Mouse (Mus musculus): ENCODE data around the gene Chkb. TPM values are rescaled to one million over a fixed set of nuclear protein-coding genes. Genes with fewer than 3 reads are reported as not detected.
"Not testable (repeated sequence)": the region's sequence is repeated elsewhere in the genome, so short reads cannot be mapped to it uniquely, and the experiment has no call there.

The Chkb gene
- polyA plus RNA-seq, 1 experiment, result 126 TPM

- H3K4me1 ChIP-seq (ENCODE audit: control insufficient read depth, insufficient read depth, low read length), result no peaks in the 10 kb centered on the region
- 47% methylated on average over 8 of the region's 8 CpGs for WGBS
- TF ChIP-seq POLR2A (IDR thresholded peaks at IDR 0.05; ENCODE audit: borderline replicate concordance, control insufficient read depth, low read depth, low read length) (no peak), CTCF (IDR thresholded peaks at IDR 0.05; ENCODE audit: control insufficient read depth, insufficient read depth, low read length) (no peak)
- no peak overlapping the region for H3K27ac ChIP-seq (ENCODE audit: control insufficient read depth, insufficient read depth, low read depth, low read length, poor library complexity)
- H3K4me3 ChIP-seq (replicated peaks; ENCODE audit: control insufficient read depth, low read depth, low read length), result no peak overlapping the region
These were observed 12.9 kb upstream of the Chkb start for GRCm38 (mm10) chr15:89442486-89443070.

GRCm38 (mm10) chr15:89435878-89436277 lies 6.2 kb upstream of the Chkb start:
- H3K27ac ChIP-seq (ENCODE audit: control insufficient read depth, insufficient read depth, low read depth, low read length, poor library complexity), result no peak overlapping the region
- H3K4me3 ChIP-seq (replicated peaks; ENCODE audit: control insufficient read depth, low read depth, low read length), result no peak overlapping the region
- TF ChIP-seq CTCF (IDR thresholded peaks at IDR 0.05; ENCODE audit: control insufficient read depth, insufficient read depth, low read length) (no peak), POLR2A (IDR thresholded peaks at IDR 0.05; ENCODE audit: borderline replicate concordance, control insufficient read depth, low read depth, low read length) (no peak)
- 83% methylated on average over 5 of the region's 5 CpGs for WGBS
- H3K4me1 ChIP-seq (ENCODE audit: control insufficient read depth, insufficient read depth, low read length), result no peaks in the 10 kb centered on the region

- 71% methylated on average over 3 of the region's 3 CpGs for WGBS
- Histone ChIP-seq H3K4me3 (replicated peaks; ENCODE audit: control insufficient read depth, low read depth, low read length) (no peak overlapping the region), H3K27ac (ENCODE audit: control insufficient read depth, insufficient read depth, low read depth, low read length, poor library complexity) (no peak overlapping the region), H3K4me1 (ENCODE audit: control insufficient read depth, insufficient read depth, low read length) (peaks cover 1% of the 10 kb centered on the region; the same call in 1 of the 2 replicates)
- no peak for TF ChIP-seq POLR2A (IDR thresholded peaks at IDR 0.05; ENCODE audit: borderline replicate concordance, control insufficient read depth, low read depth, low read length)
- TF ChIP-seq CTCF (IDR thresholded peaks at IDR 0.05; ENCODE audit: control insufficient read depth, insufficient read depth, low read length), result no peak
These were observed 4.4 kb upstream of the Chkb start for GRCm38 (mm10) chr15:89434136-89434535.

GRCm38 (mm10) chr15:89432946-89433345 lies 3.2 kb upstream of the Chkb start:
- 82% methylated on average over 4 of the region's 4 CpGs for whole genome bisulfite sequencing
- Histone ChIP-seq H3K27ac (ENCODE audit: control insufficient read depth, insufficient read depth, low read depth, low read length, poor library complexity) (no peak overlapping the region), H3K4me3 (replicated peaks; ENCODE audit: control insufficient read depth, low read depth, low read length) (no peak overlapping the region), H3K4me1 (ENCODE audit: control insufficient read depth, insufficient read depth, low read length) (peaks cover 1% of the 10 kb centered on the region; the same call in 1 of the 2 replicates)
- no peak for TF ChIP-seq CTCF (IDR thresholded peaks at IDR 0.05; ENCODE audit: control insufficient read depth, insufficient read depth, low read length)
- no peak for TF ChIP-seq POLR2A (IDR thresholded peaks at IDR 0.05; ENCODE audit: borderline replicate concordance, control insufficient read depth, low read depth, low read length)

- Histone ChIP-seq H3K27ac (ENCODE audit: control insufficient read depth, insufficient read depth, low read depth, low read length, poor library complexity) (no peak overlapping the region), H3K4me1 (ENCODE audit: control insufficient read depth, insufficient read depth, low read length) (peaks cover 1% of the 10 kb centered on the region; the same call in 1 of the 2 replicates), H3K4me3 (replicated peaks; ENCODE audit: control insufficient read depth, low read depth, low read length) (no peak overlapping the region)
- WGBS, result 90% methylated on average over 6 of the region's 6 CpGs
- TF ChIP-seq CTCF (IDR thresholded peaks at IDR 0.05; ENCODE audit: control insufficient read depth, insufficient read depth, low read length) (no peak), POLR2A (IDR thresholded peaks at IDR 0.05; ENCODE audit: borderline replicate concordance, control insufficient read depth, low read depth, low read length) (no peak)
These were observed 2.1 kb upstream of the Chkb start for GRCm38 (mm10) chr15:89431806-89432205.

- H3K4me1 ChIP-seq (ENCODE audit: control insufficient read depth, insufficient read depth, low read length), result peaks cover 1% of the 10 kb centered on the region; the same call in 1 of the 2 replicates
- H3K4me3 ChIP-seq (replicated peaks; ENCODE audit: control insufficient read depth, low read depth, low read length), result no peak overlapping the region
- 52% methylated on average over 3 of the region's 3 CpGs for WGBS
- TF ChIP-seq CTCF (IDR thresholded peaks at IDR 0.05; ENCODE audit: control insufficient read depth, insufficient read depth, low read length), result no peak
- no peak for TF ChIP-seq POLR2A (IDR thresholded peaks at IDR 0.05; ENCODE audit: borderline replicate concordance, control insufficient read depth, low read depth, low read length)
- no peak overlapping the region for H3K27ac ChIP-seq (ENCODE audit: control insufficient read depth, insufficient read depth, low read depth, low read length, poor library complexity)
These were observed 1.6 kb upstream of the Chkb start for GRCm38 (mm10) chr15:89431271-89431670.

- not testable (repeated sequence) for H3K27ac ChIP-seq (ENCODE audit: control insufficient read depth, insufficient read depth, low read depth, low read length, poor library complexity); H3K4me1 ChIP-seq (ENCODE audit: control insufficient read depth, insufficient read depth, low read length)
- WGBS, result 23% methylated on average over 9 of the region's 9 CpGs
- peak overlapping the region; percentile 30 for H3K4me3 ChIP-seq (replicated peaks; ENCODE audit: control insufficient read depth, low read depth, low read length)
These were observed 1.1 kb upstream of the Chkb start for GRCm38 (mm10) chr15:89430771-89431170.

GRCm38 (mm10) chr15:89430341-89430740 lies 633 bp upstream of the Chkb start:
- H3K4me3 ChIP-seq (replicated peaks; ENCODE audit: control insufficient read depth, low read depth, low read length), result peak overlapping the region; percentile 93
- TF ChIP-seq CTCF (IDR thresholded peaks at IDR 0.05; ENCODE audit: control insufficient read depth, insufficient read depth, low read length), result no peak
- no peak for TF ChIP-seq POLR2A (IDR thresholded peaks at IDR 0.05; ENCODE audit: borderline replicate concordance, control insufficient read depth, low read depth, low read length)
- WGBS, result 23% methylated on average over 6 of the region's 6 CpGs
- peaks cover 1% of the 10 kb centered on the region; the same call in 1 of the 2 replicates for H3K4me1 ChIP-seq (ENCODE audit: control insufficient read depth, insufficient read depth, low read length)
- H3K27ac ChIP-seq (ENCODE audit: control insufficient read depth, insufficient read depth, low read depth, low read length, poor library complexity), result peak overlapping the region; percentile 99

Data from bone marrow, adult 2 months (tissue).